Mouse (Mus musculus): ENCODE results near the gene S100g.

- TF ChIP-seq POLR2A (IDR thresholded peaks at IDR 0.05; ENCODE audit: insufficient read depth, low read depth, low read length) (no peak), EP300 (IDR thresholded peaks at IDR 0.05; ENCODE audit: insufficient read depth, low read depth, low read length) (no peak), CTCF (IDR thresholded peaks at IDR 0.05) (no peak)
Measured at GRCm38 (mm10) chrX:162976194-162976593, 11.8 kb upstream of the S100g start.

All from heart, adult 2 months (tissue).